Mouse (Mus musculus) heart, embryonic 15.5 days (tissue): ENCODE data around the gene Dusp16. TPM values are rescaled to one million over a fixed set of nuclear protein-coding genes. Genes with fewer than 3 reads are reported as not detected.
A peak's percentile ranks its signal among the peaks of the same experiment; 100 is the strongest.

ENCODE experiments used
- ATAC-seq: fragments of 200-750 bp; cut with Nextera tagmentation; replicated peaks from 2 replicates; pipeline ENCODE4 v1.8.0; 2017; ENCODE audit warnings: low read depth, moderate TSS enrichment; ENCODE audit not compliant: insufficient number of reproducible peaks, insufficient read depth, low FRiP score
- H3K27ac ChIP-seq: fragments of 300-500 bp; sonication (generic); 2 replicates; pipeline ENCODE4 v1.5.1; 2015; ENCODE audit warnings: mild to moderate bottlenecking, inconsistent platforms
- H3K27me3 ChIP-seq: fragments of 300-500 bp; sonication (generic); 2 replicates; pipeline ENCODE4 v1.6.1; 2015; ENCODE audit warnings: inconsistent platforms
- H3K36me3 ChIP-seq: fragments of 300-500 bp; sonication (generic); 2 replicates; pipeline ENCODE4 v1.6.1; 2015; ENCODE audit warnings: mild to moderate bottlenecking, inconsistent platforms
- H3K4me1 ChIP-seq: fragments of 300-500 bp; sonication (generic); replicated peaks from 2 replicates; pipeline ENCODE4 v1.6.1; 2015; ENCODE audit warnings: inconsistent platforms
- H3K4me2 ChIP-seq: fragments of 300-500 bp; sonication (generic); 2 replicates; pipeline ENCODE4 v1.6.1; 2015; ENCODE audit warnings: inconsistent platforms, mild to moderate bottlenecking, moderate library complexity
- H3K4me3 ChIP-seq: fragments of 300-500 bp; sonication (generic); 2 replicates; pipeline ENCODE4 v1.5.1; 2015; ENCODE audit warnings: mild to moderate bottlenecking, inconsistent platforms
- H3K9ac ChIP-seq: fragments of 300-500 bp; sonication (generic); 2 replicates; pipeline ENCODE4 v1.6.1; 2015; ENCODE audit warnings: mild to moderate bottlenecking, inconsistent platforms
- H3K9me3 ChIP-seq: fragments of 300-500 bp; sonication (generic); replicated peaks from 2 replicates; pipeline ENCODE4 v1.6.1; 2016; ENCODE audit warnings: inconsistent platforms
- WGBS: fragments of 180-500 bp; shearing (Covaris S2); methylation state at CpG from one replicate; pipeline ENCODE4 v1.1.7; 2015; ENCODE audit warnings: mixed read lengths; 5-methylcytosine and 5-hydroxymethylcytosine counted together
- polyA plus RNA-seq: library from polyadenylated mRNA; unstranded; fragments of >200 nt; fragmentation: Nextera tagmentation; extraction: Ambion mirVana; gene quantifications from 2 replicates; pipeline ENCODE4 v1.2.1, GENCODE M21; 2015

The Dusp16 gene
- polyA plus RNA-seq, 1 experiment from 2014 or later: 15.8 TPM

DNA sequence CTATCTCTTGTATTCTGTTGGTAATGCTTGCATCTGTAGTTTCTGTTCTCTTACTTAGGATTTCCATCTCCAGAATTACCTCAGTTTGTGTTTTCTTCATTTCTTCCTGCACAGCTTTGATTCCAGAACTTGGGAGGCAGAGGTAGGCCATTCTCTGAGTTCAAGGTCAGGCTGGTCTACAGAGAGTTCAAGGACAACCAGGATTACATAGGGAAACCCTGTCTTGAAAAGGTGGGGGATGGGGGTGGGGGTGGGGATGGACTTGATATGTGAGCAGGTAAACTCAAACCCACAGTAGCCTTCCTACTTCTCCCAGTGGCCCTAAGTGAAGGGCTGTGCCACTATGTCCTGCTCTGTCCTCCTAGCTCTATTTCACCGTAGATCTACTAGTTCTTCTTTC, 20.6 kb upstream of the Dusp16 start:
- Histone ChIP-seq H3K36me3 (no peaks in the 10 kb centered on the region), H3K9me3 (no peaks in the 10 kb centered on the region), H3K27ac (no peak overlapping the region), H3K4me1 (no peaks in the 10 kb centered on the region; the same call in 1 of the 2 replicates), H3K4me3 (no peak overlapping the region), H3K4me2 (no peak overlapping the region), H3K27me3 (no peaks in the 10 kb centered on the region), H3K9ac (no peak overlapping the region)
- WGBS: 76% methylated on average over 1 of the region's 1 CpGs
- no peak for ATAC-seq

DNA sequence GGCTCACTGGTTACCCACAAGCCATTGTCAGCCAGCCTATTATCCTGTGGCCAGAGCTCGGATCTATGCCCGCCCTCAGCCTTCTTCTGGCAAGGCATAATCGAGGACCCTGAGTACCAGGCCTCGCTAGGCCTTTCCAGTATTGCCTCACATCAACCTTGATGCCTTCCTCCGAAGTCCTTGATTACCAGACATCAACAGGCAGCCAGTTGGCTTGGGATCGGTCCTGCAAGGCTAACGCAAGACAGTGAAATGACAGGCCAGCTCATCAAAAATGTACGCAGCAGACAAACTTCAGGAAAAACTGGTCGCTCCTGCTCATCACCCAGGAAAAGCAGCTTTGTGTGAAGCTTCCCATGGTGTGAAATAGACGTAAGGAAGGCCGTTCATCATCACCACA, 15.4 kb upstream of the Dusp16 start:
- 86% methylated on average over 11 of the region's 11 CpGs for WGBS
- H3K9ac ChIP-seq: no peak overlapping the region
- no peaks in the 10 kb centered on the region for H3K9me3 ChIP-seq
- H3K4me3 ChIP-seq: no peak overlapping the region
- H3K36me3 ChIP-seq: no peaks in the 10 kb centered on the region
- no peak overlapping the region for H3K4me2 ChIP-seq
- no peaks in the 10 kb centered on the region for H3K4me1 ChIP-seq
- H3K27me3 ChIP-seq: no peaks in the 10 kb centered on the region
- no peak for ATAC-seq
- H3K27ac ChIP-seq: no peak overlapping the region

DNA sequence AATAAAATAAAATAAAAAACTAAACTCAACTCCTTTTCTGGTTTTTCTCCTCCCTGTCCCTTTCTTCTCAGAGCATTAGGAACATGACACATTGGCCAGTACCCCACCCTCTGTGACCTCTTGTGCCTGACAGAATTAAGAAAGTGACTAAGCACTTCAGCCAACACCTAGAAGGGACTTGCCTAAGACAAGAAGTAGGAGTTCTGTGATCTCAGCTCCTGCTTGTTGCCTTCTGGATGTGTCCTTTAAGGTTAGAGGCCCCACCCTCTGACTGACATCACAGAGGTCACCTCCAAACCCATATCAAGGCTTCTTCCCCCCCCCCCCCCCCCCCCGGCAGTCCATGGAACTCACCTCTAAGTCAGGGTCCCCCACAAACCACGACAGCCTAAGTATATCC, 14.7 kb upstream of the Dusp16 start:
- Histone ChIP-seq H3K36me3 (no peaks in the 10 kb centered on the region), H3K9ac (no peak overlapping the region), H3K4me2 (no peak overlapping the region), H3K27me3 (no peaks in the 10 kb centered on the region), H3K9me3 (no peaks in the 10 kb centered on the region), H3K4me3 (no peak overlapping the region), H3K27ac (no peak overlapping the region), H3K4me1 (no peaks in the 10 kb centered on the region)
- WGBS: 73% methylated on average over 2 of the region's 2 CpGs
- ATAC-seq: no peak

DNA sequence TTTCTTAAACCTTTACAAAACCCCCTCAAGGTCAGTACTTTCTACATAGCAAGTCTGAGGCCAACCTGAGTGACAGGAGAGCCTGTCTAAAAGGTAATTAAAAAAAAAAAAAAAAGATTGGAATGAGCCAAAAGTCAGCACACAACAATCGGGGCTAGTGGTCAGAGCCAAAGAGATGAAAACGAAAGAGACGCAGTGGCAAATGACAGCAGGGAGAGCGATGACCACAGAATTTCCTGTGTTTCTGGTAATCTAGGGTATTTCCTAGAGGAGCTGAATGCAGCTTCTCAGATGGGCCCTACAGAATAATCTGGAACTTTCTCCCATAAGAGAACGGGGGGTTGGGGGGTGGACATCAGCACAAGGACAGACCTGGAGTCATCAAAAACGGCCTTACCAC, 13.7 kb upstream of the Dusp16 start:
- WGBS: 73% methylated on average over 6 of the region's 6 CpGs
- H3K9ac ChIP-seq: no peak overlapping the region
- no peaks in the 10 kb centered on the region for H3K9me3 ChIP-seq
- no peak for ATAC-seq
- H3K4me1 ChIP-seq: no peaks in the 10 kb centered on the region
- no peaks in the 10 kb centered on the region for H3K36me3 ChIP-seq
- no peak overlapping the region for H3K27ac ChIP-seq
- H3K4me2 ChIP-seq: no peak overlapping the region
- no peak overlapping the region for H3K4me3 ChIP-seq
- no peaks in the 10 kb centered on the region for H3K27me3 ChIP-seq

DNA sequence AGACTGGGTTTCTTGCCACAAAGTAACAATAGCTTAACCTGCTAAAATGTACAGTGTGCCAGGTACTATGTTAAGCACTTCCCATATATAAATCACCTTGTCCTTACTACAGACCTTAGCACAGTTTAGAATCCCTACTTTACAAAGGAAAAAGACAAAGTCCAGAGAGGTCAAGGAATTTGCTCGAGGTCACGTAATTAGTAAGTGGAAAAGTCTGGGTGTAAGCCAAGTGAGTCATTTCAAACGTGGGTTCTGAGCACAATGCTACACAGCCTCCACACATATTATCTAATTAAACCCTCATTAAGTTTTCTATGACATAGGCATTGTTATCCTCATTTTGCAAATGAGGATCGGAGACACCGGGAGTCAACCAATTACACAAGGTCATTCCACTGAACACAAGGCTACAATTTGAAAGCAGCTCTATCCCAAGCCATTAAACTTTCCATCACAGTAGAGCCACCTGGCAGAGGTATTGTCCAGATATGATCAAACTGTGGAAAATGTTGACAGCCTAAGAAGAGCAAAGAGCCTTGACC, 12.4 kb upstream of the Dusp16 start:
- Histone ChIP-seq H3K27me3 (no peaks in the 10 kb centered on the region), H3K36me3 (no peaks in the 10 kb centered on the region), H3K9me3 (no peaks in the 10 kb centered on the region), H3K4me1 (no peaks in the 10 kb centered on the region), H3K9ac (no peak overlapping the region), H3K27ac (no peak overlapping the region), H3K4me2 (no peak overlapping the region), H3K4me3 (no peak overlapping the region)
- no peak for ATAC-seq
- WGBS: 72% methylated on average over 5 of the region's 5 CpGs

DNA sequence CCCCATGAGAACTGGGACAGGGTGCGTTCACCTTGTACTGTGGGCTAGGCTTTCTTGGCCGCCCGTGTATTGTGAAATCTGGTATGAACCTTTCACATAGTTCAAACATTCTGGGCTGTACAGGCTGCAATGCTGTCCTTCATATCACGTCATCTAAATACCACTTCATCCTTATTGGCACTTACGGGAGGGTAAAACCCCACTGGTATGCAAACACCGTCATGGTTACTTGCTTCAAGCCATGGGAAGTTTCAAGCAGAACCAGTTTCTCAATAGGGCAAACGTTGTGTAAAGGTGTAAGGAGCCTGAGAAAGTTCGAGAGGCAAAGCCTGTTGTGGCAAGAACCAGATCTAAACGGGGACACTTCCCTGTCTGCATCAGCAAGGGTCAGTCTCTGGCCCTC, 10.2 kb upstream of the Dusp16 start:
- Histone ChIP-seq H3K9me3 (no peaks in the 10 kb centered on the region), H3K27me3 (no peaks in the 10 kb centered on the region), H3K9ac (no peak overlapping the region), H3K4me1 (no peaks in the 10 kb centered on the region), H3K4me3 (no peak overlapping the region), H3K4me2 (no peak overlapping the region), H3K27ac (no peak overlapping the region), H3K36me3 (no peaks in the 10 kb centered on the region)
- no peak for ATAC-seq
- 71% methylated on average over 9 of the region's 9 CpGs for WGBS

DNA sequence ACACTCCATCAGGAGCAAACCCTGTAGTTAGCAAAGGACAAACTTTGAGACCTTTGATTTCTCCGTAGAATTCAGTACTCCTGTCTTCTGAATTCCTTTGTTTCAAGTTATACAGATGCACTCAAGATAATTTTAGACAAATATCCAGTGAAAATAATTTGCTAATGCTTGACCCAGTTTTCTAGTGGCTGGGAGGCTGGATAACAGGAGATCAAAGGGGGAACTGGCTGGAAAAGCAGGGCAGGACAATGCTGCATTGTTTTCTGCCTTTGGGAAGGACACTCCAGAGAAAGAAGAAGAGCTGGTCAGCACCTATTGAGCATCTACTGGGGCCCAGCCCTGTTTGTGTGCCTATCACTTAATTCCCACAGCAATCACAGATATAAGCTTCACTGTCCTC, 9.1 kb upstream of the Dusp16 start:
- Histone ChIP-seq H3K9ac (no peak overlapping the region), H3K27me3 (no peaks in the 10 kb centered on the region), H3K27ac (no peak overlapping the region), H3K4me3 (no peak overlapping the region), H3K4me1 (no peaks in the 10 kb centered on the region), H3K4me2 (no peak overlapping the region), H3K9me3 (no peaks in the 10 kb centered on the region), H3K36me3 (no peaks in the 10 kb centered on the region)
- ATAC-seq: no peak
- 65% methylated on average over 1 of the region's 1 CpGs for WGBS

DNA sequence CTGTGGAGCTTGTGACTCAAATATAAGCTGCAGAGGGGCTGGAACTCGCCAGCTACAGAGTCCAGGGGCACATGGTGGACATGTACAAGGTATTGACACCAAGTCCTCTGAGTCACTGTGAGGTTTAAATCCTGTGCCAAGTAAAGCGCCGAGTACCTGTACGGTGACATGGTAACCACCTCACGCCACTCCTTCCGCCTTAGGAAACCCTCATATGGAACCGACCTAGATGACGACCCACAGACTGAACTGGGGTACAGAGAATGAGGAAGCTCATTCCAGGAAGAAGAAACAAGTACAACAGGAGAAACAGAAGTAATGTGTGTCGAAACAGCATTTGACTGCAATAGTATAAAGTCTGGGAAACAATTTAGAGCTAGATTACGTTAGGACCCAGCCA, 3.9 kb upstream of the Dusp16 start:
- H3K4me1 ChIP-seq: peaks cover 12% of the 10 kb centered on the region
- H3K27ac ChIP-seq: no peak overlapping the region
- no peak overlapping the region for H3K4me3 ChIP-seq
- WGBS: 87% methylated on average over 10 of the region's 10 CpGs
- no peaks in the 10 kb centered on the region for H3K27me3 ChIP-seq
- no peak for ATAC-seq
- H3K9me3 ChIP-seq: no peaks in the 10 kb centered on the region
- no peak overlapping the region for H3K9ac ChIP-seq
- no peaks in the 10 kb centered on the region for H3K36me3 ChIP-seq
- no peak overlapping the region for H3K4me2 ChIP-seq

DNA sequence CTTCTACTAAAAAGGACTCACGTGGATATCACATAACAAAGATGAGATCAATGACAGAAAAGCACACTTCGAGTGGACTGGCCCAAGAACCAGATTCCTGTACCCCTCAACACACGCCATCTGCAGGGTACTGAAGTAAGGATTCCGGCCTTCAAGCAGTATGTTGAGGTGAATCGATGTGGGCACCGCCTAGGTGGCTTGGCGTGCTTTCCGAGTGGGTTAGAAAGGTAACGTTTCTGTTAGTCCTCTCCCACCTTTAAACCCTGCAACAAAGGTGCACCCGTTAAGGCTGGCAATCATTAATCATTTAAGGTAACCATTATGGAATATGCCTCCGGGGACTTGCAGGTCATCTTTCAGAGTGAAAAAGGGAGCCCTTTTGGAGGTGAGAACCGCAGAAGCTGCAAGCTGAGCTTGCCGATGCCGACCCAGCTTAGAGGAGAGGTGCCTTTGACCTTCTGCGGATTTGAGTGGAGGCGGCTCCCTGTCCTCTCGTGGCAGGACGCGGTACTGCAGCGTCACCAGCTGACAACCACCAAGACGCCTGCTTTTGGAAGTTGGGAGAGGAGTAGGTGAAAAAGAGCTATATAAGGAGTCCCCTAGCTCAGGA, 1.6 kb upstream of the Dusp16 start:
- ATAC-seq: no peak
- Histone ChIP-seq H3K4me2 (peak overlapping the region; percentile 52), H3K27ac (peak overlapping the region; percentile 52), H3K36me3 (no peaks in the 10 kb centered on the region), H3K9ac (0 out of 2 replicates have a peak overlapping the region, but pooled peaks have one; percentile 26), H3K4me1 (peaks cover 19% of the 10 kb centered on the region), H3K27me3 (no peaks in the 10 kb centered on the region), H3K4me3 (peak overlapping the region; percentile 20; the same call in 1 of the 2 replicates), H3K9me3 (no peaks in the 10 kb centered on the region)
- WGBS: 19% methylated on average over 21 of the region's 21 CpGs

DNA sequence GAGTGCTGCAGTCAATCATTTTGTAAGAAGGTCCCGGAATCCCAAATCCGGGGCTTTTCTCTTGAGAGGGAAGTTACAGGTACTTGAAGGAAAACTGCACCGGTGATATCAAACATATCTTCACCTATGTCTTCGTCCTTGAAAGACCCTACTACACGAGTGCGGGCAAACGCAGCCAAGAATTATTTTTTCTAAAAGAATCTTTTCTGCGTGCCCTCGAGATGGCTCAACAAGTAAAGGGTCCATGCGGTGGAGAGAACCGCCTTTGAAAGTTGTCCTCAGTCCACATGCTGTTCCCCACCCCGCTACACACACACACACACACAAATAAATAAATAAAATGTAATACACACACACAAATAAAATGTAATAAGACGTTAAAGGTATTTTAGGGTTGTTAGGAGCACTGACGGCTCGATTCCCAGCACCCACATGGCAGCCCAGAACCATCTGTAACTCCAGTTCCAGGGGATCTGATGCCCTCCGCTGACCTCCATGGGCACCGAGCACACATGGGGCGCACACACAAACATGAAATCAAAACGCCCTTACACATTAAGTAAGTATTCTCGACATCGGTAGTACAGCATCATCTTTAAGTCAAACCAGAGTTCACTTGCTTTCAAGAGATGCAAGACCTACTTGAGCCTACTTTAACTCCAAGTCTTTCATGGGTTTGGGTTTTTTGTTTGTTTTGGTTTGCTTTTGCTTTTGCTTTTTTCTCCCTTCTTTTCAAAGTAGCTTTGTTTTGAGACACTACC, 801 bp upstream of the Dusp16 start:
- Histone ChIP-seq H3K4me2 (peak overlapping the region; percentile 69), H3K9me3 (no peaks in the 10 kb centered on the region), H3K36me3 (no peaks in the 10 kb centered on the region), H3K27me3 (no peaks in the 10 kb centered on the region), H3K4me3 (peak overlapping the region; percentile 59), H3K4me1 (peaks cover 20% of the 10 kb centered on the region), H3K27ac (peak overlapping the region; percentile 66; the same call in 1 of the 2 replicates), H3K9ac (peak overlapping the region; percentile 77)
- no peak for ATAC-seq
- 47% methylated on average over 21 of the region's 21 CpGs for WGBS

DNA sequence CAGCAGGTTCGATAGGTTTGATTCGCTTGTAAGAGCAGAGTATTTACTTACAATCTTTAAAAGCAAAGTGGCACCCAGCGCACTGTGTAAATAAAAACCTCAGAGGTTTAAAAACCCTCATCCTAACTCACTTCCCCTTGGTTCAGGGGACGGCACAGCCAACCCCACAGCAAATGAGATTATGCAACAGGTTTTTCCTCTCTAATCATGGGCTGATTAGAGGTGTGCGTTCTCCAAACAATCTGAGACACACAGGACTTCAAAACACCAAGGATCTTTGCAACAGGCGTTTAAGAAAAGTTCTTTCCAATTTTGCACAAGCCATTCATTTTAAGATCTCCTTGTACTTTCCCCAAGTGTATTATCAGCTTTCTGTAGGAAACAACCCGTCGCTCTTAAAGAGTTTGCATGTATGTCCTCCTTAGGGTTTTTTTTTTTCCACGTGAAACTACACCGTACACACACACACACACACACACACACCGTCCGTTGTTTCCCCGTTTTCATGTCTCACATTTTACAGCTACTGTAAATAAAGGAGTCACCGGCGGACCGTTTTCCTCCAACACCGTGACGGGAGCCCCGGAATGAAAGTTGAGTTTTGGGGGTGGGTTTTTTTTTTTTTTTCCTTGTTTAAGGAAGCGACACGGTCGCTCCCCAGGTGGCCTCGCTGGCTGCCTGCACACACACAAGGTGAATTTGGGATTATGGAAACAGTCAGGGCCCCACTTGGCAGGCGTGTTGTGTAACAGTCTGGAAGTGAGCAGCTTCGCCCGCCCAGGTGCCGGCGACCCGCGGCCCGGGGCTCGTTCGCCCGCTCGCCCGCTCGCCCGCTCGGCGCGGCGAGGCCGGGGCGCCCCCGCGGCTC, 940 bp downstream of the Dusp16 start:
- peaks cover 20% of the 10 kb centered on the region for H3K4me1 ChIP-seq
- peak overlapping the region; percentile 69 for H3K4me2 ChIP-seq
- no peaks in the 10 kb centered on the region for H3K9me3 ChIP-seq
- no peaks in the 10 kb centered on the region for H3K27me3 ChIP-seq
- peak overlapping the region; percentile 97 for H3K27ac ChIP-seq
- H3K9ac ChIP-seq: peak overlapping the region; percentile 89
- under 1% methylated on average over 46 of the region's 46 CpGs for WGBS
- no peaks in the 10 kb centered on the region for H3K36me3 ChIP-seq
- peak overlapping the region; percentile 59 for H3K4me3 ChIP-seq
- ATAC-seq: no peak
